Mouse (Mus musculus): ENCODE data around the gene Lsm14a. TPM values are rescaled to one million over a fixed set of nuclear protein-coding genes. Genes with fewer than 3 reads are reported as not detected.

The Lsm14a gene
- total RNA-seq, 2 experiments from 2014 or later, result 62.0 to 67.8 TPM

GRCm38 (mm10) chr7:34321119-34321518 is 72.0 kb downstream of the Lsm14a start:
- intact Hi-C loops (cut with DNase I; ENCODE audit: low total_unique reads), result no loop called here
- no peak for DNase-seq

GRCm38 (mm10) chr7:34319957-34320356 is 73.2 kb downstream of the Lsm14a start:
- intact Hi-C loops (cut with DNase I; ENCODE audit: low total_unique reads), result no loop called here

GRCm38 (mm10) chr7:34319123-34319522 is 74.0 kb downstream of the Lsm14a start:
- intact Hi-C loops (cut with DNase I; ENCODE audit: low total_unique reads), result no loop called here
- DNase-seq, result peak; percentile 40

More at GRCm38 (mm10) chr7:34319957-34320356, 73.2 kb downstream of the Lsm14a start:
- peak; percentile 61 for DNase-seq

GRCm38 (mm10) chr7:34317901-34318476 is 75.1 kb downstream of the Lsm14a start:
- DNase-seq, result peak; percentile 80
- intact Hi-C loops (cut with DNase I; ENCODE audit: low total_unique reads), result no loop called here

- peak; percentile 89 for DNase-seq
- intact Hi-C loops (cut with DNase I; ENCODE audit: low total_unique reads), result loop anchor here (5.0 kb wide), 1 partner anchor 46 kb away; no protein-coding TSS in a partner anchor
Measured at GRCm38 (mm10) chr7:34313443-34313875, 79.7 kb downstream of the Lsm14a start, which contains the start of gene 4931406P16Rik. TSS of gene 4931406P16Rik (minus strand) at chr7:34313551.

GRCm38 (mm10) chr7:34312786-34313442 is 80.2 kb downstream of the Lsm14a start:
- peak; percentile 62 for DNase-seq
- intact Hi-C loops (cut with DNase I; ENCODE audit: low total_unique reads), result loop anchor here (5.0 kb wide), 1 partner anchor 46 kb away; no protein-coding TSS in a partner anchor

- intact Hi-C loops (cut with DNase I; ENCODE audit: low total_unique reads), result no loop called here
- DNase-seq, result no peak
Measured at GRCm38 (mm10) chr7:34309186-34309764, 83.8 kb downstream of the Lsm14a start.

- DNase-seq, result no peak
- intact Hi-C loops (cut with DNase I; ENCODE audit: low total_unique reads), result no loop called here
Measured at GRCm38 (mm10) chr7:34308586-34308985, 84.5 kb downstream of the Lsm14a start.

GRCm38 (mm10) chr7:34305454-34305853 is 87.7 kb downstream of the Lsm14a start:
- DNase-seq, result no peak
- intact Hi-C loops (cut with DNase I; ENCODE audit: low total_unique reads), result no loop called here

GRCm38 (mm10) chr7:34302651-34303050 is 90.5 kb downstream of the Lsm14a start:
- no peak for DNase-seq
- intact Hi-C loops (cut with DNase I; ENCODE audit: low total_unique reads), result no loop called here

GRCm38 (mm10) chr7:34301952-34302351 is 91.2 kb downstream of the Lsm14a start:
- no peak for DNase-seq
- intact Hi-C loops (cut with DNase I; ENCODE audit: low total_unique reads), result no loop called here

GRCm38 (mm10) chr7:34298818-34299217 is 94.3 kb downstream of the Lsm14a start:
- DNase-seq, result no peak
- intact Hi-C loops (cut with DNase I; ENCODE audit: low total_unique reads), result no loop called here

GRCm38 (mm10) chr7:34296124-34296523 is 97.0 kb downstream of the Lsm14a start:
- intact Hi-C loops (cut with DNase I; ENCODE audit: low total_unique reads), result no loop called here
- no peak for DNase-seq

Other genes starting within 250 kb of the Lsm14a start
- gene Uba2, start 223.7 kb downstream of the Lsm14a start, total RNA-seq (2021), result 10 to 100 TPM; 36.4 to 44.3 TPM
- gene Pdcd2l, start 196.7 kb downstream of the Lsm14a start, total RNA-seq (2021), result 10 to 100 TPM; 17.1 to 17.6 TPM
- 1,000 to 10,000 TPM; 1,010 to 1,102 TPM for gene Gpi1, start 163.0 kb downstream of the Lsm14a start, total RNA-seq (2021)
- not detected for gene Gm6096, start 142.3 kb downstream of the Lsm14a start, total RNA-seq (2021)
- 10 to 100 TPM; 41.8 to 48.2 TPM for gene 4931406P16Rik, start 79.8 kb downstream of the Lsm14a start, total RNA-seq (2021)

Data from gastrocnemius, postnatal 14 days (tissue).